Mouse (Mus musculus) erythroid progenitor cell, adult 5-6 weeks (primary cell): ENCODE data around the gene Ppfibp2. TPM values are rescaled to one million over a fixed set of nuclear protein-coding genes. Genes with fewer than 3 reads are reported as not detected.

Source experiments
- ATAC-seq: replicated peaks from 2 replicates; pipeline ENCODE4 v1.8.0; 2016; ENCODE audit warnings: moderate number of reproducible peaks, mild to moderate bottlenecking, moderate TSS enrichment, inconsistent platforms; ENCODE audit not compliant: poor library complexity, low FRiP score, severe bottlenecking
- total RNA-seq, 2 experiments: library from RNA; stranded (forward) in 1 of 2; stranded (reverse) in 1 of 2; fragments of 150-400 nt in 1 of 2; fragments of 186-747, 209-891 nt in 1 of 2; gene quantifications; 2 replicates each; pipeline versions ENCODE4 v1.2.3 to v1.2.4; 2015 to 2017; ENCODE audit warnings: low replicate concordance in 2 of 2

The Ppfibp2 gene
- total RNA-seq, 2 experiments from 2014 or later = 1.9 to 2.9 TPM

DNA sequence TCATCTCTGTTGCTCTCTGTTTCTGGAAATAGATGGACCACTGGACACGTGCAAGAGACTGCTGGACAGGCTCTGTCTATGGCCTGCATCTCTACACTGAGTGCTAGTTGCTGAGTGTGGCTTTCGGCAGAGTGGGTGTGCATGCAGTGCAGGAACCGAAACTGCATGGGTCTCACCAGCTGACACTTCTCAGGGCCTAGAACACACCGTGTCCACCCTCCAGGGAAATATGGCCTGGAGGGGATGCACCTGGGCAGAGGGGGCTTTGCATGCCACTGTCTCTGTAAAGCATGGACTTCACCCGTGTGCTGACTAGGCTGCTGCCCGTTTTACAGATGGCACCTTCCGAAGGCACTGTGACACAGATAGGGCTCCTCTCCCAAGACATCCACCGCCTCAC is 151.0 kb downstream of the Ppfibp2 start:
- no peak for ATAC-seq

DNA sequence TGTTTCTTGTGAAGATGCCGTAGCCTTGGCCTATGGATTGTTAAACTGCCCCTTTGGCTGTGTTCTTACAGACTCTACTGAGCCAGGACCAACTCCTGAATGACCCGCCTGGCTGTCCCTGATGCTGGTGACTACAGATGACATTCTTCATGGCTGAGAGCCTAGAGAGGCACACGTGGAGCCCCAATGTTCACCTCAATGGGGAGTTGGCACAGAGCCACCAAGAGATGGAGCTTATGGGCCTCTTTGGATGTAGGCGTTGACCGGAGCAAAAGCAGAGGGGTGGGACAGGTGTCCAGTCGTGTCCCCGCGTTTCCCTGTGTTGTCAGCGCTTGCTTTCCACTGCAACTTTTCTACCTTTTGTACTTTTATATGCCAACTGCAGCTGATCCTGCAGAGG is 152.5 kb downstream of the Ppfibp2 start:
- ATAC-seq = no peak

DNA sequence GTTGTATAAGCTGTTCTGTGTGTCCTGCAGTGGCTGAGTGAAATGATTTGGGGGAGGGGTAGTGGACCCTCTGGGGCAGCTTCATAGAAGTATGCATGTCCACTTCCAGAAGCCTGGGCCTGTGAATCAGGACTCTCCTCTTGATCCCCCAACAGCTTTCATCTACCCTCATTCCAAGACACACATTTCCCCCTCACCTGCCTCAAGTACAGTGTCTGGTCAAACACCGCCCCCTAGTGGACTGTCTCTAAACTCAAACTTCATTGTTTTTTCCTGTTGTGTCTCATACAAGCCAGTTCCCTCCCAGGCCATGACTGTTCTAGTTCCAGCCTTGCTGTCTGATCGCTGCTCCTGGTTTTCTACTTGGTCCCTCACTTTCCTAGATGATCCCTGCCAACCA is 152.9 kb downstream of the Ppfibp2 start:
- no peak for ATAC-seq

DNA sequence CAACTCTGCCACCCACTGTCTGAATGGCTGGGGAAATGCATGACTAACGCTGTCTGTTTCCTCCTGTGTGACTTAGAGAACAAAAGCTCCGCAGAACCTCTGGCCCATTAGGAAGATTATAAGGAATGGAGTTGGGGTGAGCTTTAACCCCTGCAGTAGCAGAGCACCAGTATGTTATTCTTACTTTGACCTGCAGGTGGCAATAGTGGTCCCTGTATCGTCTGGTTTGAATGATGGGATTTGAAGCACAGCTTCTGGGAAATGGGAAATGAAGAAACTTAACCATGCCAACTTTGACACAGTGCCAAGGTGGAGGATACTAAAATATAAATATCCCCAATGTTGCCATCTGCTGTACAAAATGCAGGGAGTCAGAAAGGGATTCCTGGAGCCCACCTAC is 154.3 kb downstream of the Ppfibp2 start:
- ATAC-seq = 0 out of 2 replicates have a peak, but pooled peaks have one; percentile 36

DNA sequence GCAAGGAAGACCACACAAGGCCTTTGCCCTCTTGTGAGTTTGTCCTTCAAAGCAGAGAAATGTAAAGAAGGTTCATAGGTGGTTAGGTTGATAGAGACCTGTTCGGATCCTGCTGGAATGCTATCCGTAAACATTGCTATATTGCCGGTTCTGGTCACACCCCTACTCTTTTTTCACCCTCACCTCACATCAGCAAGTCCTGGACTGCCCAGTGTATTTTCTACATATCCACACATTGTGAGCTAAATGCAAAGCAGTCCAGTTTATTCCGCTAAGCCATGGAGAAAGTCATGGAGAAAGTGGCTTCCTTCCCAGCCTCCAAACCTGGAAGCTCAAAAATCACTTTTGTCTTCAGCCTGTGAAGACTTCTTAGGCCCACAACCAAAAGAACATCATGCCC is 154.7 kb downstream of the Ppfibp2 start:
- ATAC-seq = no peak

DNA sequence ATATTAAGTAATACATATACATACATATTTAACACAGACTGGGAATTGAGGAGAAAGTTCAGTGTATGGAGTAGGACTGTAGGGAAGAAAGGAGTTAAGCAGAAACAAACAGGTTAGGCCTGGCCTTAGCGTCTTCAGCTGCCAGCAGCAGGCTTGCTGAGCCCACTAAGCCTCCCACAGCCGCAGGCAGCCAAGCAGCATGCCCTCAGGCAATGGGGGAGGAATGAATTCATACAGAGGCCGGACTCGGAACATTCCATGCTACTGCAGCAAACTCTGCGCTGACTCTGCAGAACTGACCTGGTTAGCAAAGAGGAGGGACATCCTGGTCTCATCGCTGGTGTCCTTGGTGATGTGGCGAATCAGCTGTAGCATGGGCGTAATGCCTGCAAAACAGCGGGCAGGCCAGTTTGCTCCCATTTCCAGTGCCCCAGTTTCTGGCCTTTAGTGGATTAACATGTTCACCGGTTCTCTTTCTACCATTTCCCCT is 157.1 kb downstream of the Ppfibp2 start:
- ATAC-seq = no peak

DNA sequence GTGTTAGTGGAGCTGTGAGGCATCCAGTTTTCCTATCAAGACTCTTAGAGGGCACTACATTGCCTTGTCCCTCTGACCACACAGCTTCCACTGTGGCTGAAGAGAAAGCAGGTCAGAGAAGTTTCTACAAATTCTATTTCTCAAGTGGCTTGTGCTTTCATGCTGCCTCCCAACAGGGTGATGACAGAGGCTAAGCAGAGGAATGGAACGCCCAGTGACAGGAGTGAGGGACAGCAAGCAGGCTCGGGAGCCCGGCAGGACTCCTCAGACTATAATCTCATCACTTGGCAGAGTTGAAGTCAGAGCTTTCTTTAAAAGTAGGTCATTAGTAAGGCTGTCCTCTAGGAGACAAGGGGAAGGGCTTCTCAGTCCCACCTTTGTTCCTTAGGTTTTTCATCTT is 160.9 kb downstream of the Ppfibp2 start:
- ATAC-seq = no peak

DNA sequence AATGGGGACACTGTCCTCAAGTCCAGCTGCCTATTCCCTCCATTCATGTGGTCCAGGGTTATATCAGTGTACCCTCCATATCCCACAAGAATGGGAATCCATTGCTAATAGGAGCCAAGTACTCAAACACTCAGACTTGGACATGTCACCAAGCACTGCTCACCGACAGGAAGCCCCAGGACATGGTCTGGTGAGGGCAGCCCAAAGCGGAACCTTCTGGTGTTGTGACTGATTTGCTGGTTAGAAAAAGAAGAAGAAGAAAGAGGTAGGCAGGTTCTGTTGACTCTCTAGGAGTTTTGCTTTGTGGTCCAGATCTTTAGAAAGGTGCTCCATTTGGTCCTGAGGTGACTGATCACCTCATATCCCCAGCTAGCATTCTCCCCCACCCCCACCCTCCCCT is 161.7 kb downstream of the Ppfibp2 start:
- ATAC-seq = no peak

DNA sequence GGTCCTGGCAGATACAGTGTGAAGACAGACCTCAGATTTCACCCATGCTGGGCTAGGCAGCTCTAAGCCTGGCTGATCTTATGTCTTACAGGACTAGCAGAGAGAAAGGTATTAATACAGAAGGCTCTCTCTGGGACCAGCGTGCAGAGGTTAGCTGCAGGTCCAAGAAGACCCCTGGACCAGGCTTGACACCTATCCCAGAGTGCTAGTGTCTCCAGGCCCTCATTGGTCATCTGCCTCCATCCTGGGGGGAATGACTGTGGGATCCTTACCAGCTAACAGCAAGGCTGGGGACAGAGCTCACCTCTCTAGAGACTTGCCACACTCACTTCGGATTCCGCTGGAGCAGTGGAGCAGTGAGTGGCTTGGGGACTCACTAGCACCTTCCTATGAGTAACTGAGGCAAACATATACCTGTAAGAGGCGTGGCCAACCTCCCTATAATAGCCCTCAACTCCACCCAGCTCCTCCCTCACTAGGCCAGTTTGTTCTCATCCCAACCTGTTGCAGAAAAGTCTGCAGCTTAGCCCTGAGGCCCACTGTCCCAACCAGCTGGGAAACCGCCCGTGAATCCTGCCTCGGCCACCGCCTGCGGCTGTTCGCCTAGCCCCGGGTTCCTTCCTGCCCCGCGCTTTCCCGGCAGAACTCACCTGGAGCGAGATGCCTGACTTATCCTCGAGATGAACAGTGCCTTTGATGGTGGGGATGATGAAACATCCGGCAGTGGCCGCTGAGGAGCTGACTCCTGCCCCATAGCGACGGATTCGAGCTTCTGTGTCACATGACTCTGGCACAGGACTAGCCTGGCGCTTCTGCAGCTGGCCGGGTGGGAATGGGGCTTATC is 162.5 kb downstream of the Ppfibp2 start, which contains the start of gene Cyb5r2:
Gene Cyb5r2, minus strand, starts transcription at position 725 of the 844 bp plus-strand sequence.
- ATAC-seq = no peak

DNA sequence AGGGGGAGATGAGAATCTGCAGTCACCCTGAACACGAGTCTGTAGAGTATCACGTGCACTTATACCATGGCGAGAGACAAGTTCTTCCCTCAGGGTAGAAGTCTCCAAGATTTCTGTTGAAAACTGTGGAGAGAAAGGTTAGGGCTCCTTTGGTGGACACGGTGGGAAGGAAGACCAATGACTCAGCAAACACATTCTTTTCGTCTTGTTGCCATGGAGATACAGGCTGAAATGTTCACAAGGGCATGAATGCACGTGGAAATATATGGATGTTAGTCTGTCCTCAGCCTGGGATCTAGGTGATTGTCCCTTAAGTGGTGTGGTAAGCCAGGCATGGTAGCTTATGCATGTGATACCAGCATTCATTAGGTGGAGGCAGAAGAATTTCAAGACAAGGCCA is 175.8 kb downstream of the Ppfibp2 start:
- ATAC-seq = no peak

DNA sequence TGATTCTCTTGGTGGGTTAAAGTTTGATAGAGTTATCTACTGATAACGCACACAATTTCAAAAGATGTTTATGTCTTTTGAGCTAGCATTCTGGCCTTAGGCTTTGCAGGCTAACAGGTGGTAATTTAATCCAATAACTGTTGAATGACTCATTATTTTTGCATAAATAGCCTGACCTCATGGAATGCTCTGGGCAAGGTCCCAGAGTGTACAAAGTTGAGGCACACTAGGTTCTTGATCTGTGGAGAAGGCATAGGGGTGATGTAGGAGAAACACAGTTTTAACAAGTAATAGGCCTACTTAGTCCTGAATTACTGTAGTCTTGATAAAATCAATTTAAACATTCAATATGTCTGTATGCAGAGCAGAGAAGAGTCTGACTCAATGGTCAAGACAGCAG is 183.2 kb downstream of the Ppfibp2 start:
- no peak for ATAC-seq

DNA sequence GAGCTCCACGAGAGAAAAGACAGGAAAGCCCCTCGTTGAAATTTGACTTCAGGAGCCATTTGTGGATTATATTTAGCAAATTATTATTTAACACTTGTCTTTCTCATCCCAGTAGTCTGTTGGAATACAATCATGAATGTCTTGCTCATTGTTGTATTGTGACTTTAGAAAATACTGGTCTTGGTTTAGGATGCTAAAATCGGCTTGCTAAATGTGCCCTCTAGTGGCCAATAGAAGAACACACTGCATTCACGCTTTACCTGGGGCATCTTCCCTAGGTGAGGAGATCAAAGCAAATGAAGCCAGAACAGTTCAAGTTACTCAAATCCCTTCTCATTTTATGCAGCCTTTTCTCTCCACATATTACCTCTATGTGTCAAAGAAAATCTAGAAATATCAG is 184.6 kb downstream of the Ppfibp2 start:
- no peak for ATAC-seq

DNA sequence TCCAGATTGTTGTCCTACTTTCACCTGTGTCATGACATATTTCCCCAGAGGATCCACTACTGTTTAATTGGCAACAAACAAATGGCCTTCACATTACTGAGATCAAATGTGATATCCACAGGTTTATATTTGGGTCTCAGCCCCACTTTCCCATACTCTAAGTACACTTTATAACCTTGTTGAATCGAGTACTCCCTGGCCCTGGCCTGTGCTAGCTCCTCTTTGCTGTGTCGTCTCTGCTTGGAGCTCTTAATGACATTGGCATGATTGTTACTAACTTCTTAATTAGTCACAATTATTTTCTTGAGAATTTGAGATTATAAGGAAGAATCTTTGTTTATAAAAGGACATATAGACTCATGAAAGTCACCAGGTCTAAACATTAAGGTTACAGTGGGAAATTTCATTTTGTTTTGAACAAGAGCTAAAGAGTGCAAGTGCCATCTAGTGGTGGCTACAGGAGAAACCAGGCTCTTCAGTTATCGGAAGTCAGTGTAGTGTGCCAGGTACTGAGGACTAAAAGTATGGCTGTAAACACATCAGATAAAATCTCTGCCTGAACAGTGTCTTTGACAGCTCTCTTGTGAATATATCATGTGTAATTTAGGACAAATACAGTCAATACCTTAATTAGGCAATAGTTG is 193.1 kb downstream of the Ppfibp2 start:
- no peak for ATAC-seq

DNA sequence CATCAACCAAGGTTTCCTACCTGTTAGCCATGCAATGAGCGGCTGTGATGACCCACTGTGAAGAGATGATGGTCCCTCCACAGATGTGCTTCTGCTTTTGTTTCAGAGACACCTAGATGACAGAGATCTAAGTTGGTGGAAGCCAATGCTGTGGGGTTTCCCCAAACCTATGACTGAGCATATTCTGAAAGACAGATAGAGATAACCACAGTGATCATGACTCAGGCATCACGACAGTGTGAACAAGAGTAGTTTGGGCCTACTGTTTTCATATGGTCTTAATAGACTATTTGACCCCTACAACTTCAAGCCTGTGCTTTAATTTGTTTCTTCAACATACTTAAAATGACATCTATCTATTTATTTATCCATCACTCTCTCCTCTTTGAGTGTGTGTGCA is 201.5 kb downstream of the Ppfibp2 start:
- no peak for ATAC-seq

Other genes with a start within 250 kb of the Ppfibp2 start
- not detected in 2 replicates for gene Syt9, start 224.5 kb upstream of the Ppfibp2 start, total RNA-seq (2015; ENCODE audit: low replicate concordance)
- gene Syt9, start 224.5 kb upstream of the Ppfibp2 start, total RNA-seq (2017; ENCODE audit: low replicate concordance) = not detected in 2 replicates
- not detected in 2 replicates for gene Olfml1, start 27.8 kb upstream of the Ppfibp2 start, total RNA-seq (2015; ENCODE audit: low replicate concordance)
- gene Olfml1, start 27.8 kb upstream of the Ppfibp2 start, total RNA-seq (2017; ENCODE audit: low replicate concordance) = 1.2 TPM in 1 of 2 replicates, not detected in the other
- gene 5330417H12Rik, start 30.0 kb downstream of the Ppfibp2 start, total RNA-seq (2015; ENCODE audit: low replicate concordance) = not detected in 2 replicates
- gene 5330417H12Rik, start 30.0 kb downstream of the Ppfibp2 start, total RNA-seq (2017; ENCODE audit: low replicate concordance) = not detected in 2 replicates
- gene Cyb5r2, start 162.8 kb downstream of the Ppfibp2 start, total RNA-seq (2015; ENCODE audit: low replicate concordance) = not detected in 2 replicates
- gene Cyb5r2, start 162.8 kb downstream of the Ppfibp2 start, total RNA-seq (2017; ENCODE audit: low replicate concordance) = not detected in 2 replicates
- not detected in 2 replicates for gene Ovch2, start 206.0 kb downstream of the Ppfibp2 start, total RNA-seq (2015; ENCODE audit: low replicate concordance)
- gene Ovch2, start 206.0 kb downstream of the Ppfibp2 start, total RNA-seq (2017; ENCODE audit: low replicate concordance) = not detected in 2 replicates
- gene Olfr467, start 217.1 kb downstream of the Ppfibp2 start, total RNA-seq (2015; ENCODE audit: low replicate concordance) = not detected in 2 replicates
- not detected in 2 replicates for gene Olfr467, start 217.1 kb downstream of the Ppfibp2 start, total RNA-seq (2017; ENCODE audit: low replicate concordance)
- not detected in 2 replicates for gene Olfr469, start 230.3 kb downstream of the Ppfibp2 start, total RNA-seq (2015; ENCODE audit: low replicate concordance)
- gene Olfr469, start 230.3 kb downstream of the Ppfibp2 start, total RNA-seq (2017; ENCODE audit: low replicate concordance) = not detected in 2 replicates